Mouse (Mus musculus) MEL (cell line): ENCODE data around the gene Prkaa1.

Experiments used
- BHLHE40 ChIP-seq: IDR thresholded peaks from 2 replicates; pipeline ENCODE4 v1.6.1; 2012; ENCODE audit warnings: low read depth, mild to moderate bottlenecking, inconsistent platforms, low read length, improper control_type of control experiment, borderline replicate concordance
- CTCF ChIP-seq, 3 experiments: IDR thresholded peaks in 2 of 3; conservative IDR thresholded peaks in 1 of 3; 2 replicates each; pipeline ENCODE4 v1.5.1; 2011 to 2012; ENCODE audit warnings: low read length in 3 of 3, low read depth in 2 of 3, mild to moderate bottlenecking in 2 of 3, improper control_type of control experiment in 1 of 3, inconsistent platforms in 1 of 3, mixed read lengths in 1 of 3, moderate library complexity in 1 of 3; ENCODE audit not compliant: control insufficient read depth in 1 of 3, insufficient read depth in 1 of 3, poor library complexity in 1 of 3, severe bottlenecking in 1 of 3
- HCFC1 ChIP-seq: IDR thresholded peaks from 2 replicates; pipeline ENCODE4 v1.6.1; 2012; ENCODE audit warnings: low read depth, mild to moderate bottlenecking, inconsistent platforms, low read length, improper control_type of control experiment, moderate library complexity
- KAT2A ChIP-seq: conservative IDR thresholded peaks from 2 replicates; pipeline ENCODE4 v1.6.1; 2012; ENCODE audit warnings: low read depth, low read length, improper control_type of control experiment, inconsistent platforms
- MEF2A ChIP-seq: IDR thresholded peaks from 2 replicates; pipeline ENCODE4 v1.6.1; 2014; ENCODE audit warnings: low read depth, mild to moderate bottlenecking, inconsistent platforms, low read length, improper control_type of control experiment; ENCODE audit not compliant: poor library complexity, insufficient replicate concordance, severe bottlenecking; ENCODE audit errors: extremely low read depth
- POLR2A ChIP-seq, 2 experiments: IDR thresholded peaks; 2 replicates each; pipeline ENCODE4 v1.6.1; 2011 to 2012; ENCODE audit warnings: low read length in 2 of 2, mild to moderate bottlenecking in 2 of 2, control low read depth in 1 of 2, improper control_type of control experiment in 1 of 2, low read depth in 1 of 2, moderate library complexity in 1 of 2; ENCODE audit not compliant: control insufficient read depth in 1 of 2, insufficient read depth in 1 of 2, poor library complexity in 1 of 2
- USF1 ChIP-seq: IDR thresholded peaks from 2 replicates; pipeline ENCODE4 v1.6.1; 2014; ENCODE audit warnings: low read depth, mild to moderate bottlenecking, inconsistent platforms, low read length, improper control_type of control experiment, moderate library complexity
- ZC3H11A ChIP-seq: IDR thresholded peaks from 2 replicates; pipeline ENCODE4 v1.6.1; 2012; ENCODE audit warnings: low read depth, mild to moderate bottlenecking, inconsistent platforms, low read length, improper control_type of control experiment

DNA sequence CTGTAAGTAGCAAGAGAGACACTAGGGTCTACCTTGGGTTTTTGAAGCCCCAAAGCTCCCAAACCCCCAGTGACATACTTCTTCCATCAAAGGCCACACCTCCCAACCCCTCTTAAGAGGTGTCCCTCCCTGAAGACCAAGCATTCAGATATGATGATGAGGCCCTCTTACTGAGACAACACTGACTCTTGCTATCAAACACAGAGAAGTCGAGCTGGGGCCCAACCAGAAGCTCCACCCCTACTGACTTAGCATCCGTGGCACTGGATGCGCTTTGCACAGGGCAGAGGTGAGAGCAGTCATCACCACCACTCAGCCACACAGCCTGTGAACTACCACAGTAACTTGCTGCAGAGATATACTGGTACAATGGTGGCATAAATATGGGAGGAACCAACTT, 31.0 kb upstream of the Prkaa1 start:
- no peak for TF ChIP-seq CTCF (IDR thresholded peaks at IDR 0.05 in 2 of 3, conservative IDR thresholded peaks at IDR 0.05 in 1 of 3; ENCODE audit: control insufficient read depth in 1 of 3, insufficient read depth in 1 of 3, low read depth in 2 of 3, low read length in 3 of 3, poor library complexity in 1 of 3, severe bottlenecking in 1 of 3)
- TF ChIP-seq MEF2A, result no peak
- TF ChIP-seq HCFC1, result no peak
- TF ChIP-seq USF1, result no peak
- TF ChIP-seq BHLHE40, result no peak
- TF ChIP-seq ZC3H11A, result no peak
- no peak for TF ChIP-seq KAT2A
- TF ChIP-seq POLR2A (IDR thresholded peaks at IDR 0.05; ENCODE audit: control insufficient read depth in 1 of 2, insufficient read depth in 1 of 2, low read depth in 1 of 2, low read length in 2 of 2, poor library complexity in 1 of 2), result no peak
